Mouse (Mus musculus): ENCODE measurements around the gene Trim8.

DNA sequence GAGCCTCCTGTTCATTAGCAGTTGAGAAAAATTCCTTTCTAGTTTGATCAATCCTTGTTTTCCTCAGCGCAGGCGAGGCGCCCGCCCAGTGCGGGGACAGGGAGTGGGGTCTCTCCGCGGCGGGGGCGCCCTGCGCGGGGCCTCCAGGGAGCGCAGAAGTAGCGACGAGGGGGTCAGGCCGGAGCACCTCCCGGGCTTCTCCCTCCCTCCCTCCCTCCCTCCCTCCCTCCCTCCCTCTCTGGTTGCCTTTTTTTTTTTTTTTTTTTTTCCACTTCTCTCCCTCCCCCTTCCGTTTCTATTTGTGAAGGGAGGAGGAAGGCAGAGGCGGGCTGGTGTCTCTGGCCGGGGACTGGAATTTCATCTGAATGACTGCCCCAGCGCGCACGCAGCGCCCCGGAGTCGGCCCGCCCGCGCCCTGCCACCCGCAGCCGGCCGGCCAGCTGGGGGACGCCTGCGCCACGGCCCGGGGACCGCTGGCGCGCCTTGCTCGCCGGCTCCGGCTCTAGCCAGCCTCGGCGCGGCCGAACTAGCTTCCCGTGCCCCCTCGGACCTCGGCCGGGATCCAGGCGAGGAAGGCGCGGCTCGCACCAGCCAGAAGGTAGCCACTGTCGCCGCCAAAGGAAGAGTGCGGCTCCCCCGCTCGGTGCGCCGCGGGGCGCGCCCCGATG is at the start of gene Trim8:
- TF ChIP-seq E2F4 (IDR thresholded peaks at IDR 0.05; ENCODE audit: insufficient replicate concordance, low read depth, low read length): no peak
- peak; percentile 37; the same call in 1 of the 2 replicates for TF ChIP-seq POLR2A (IDR thresholded peaks at IDR 0.05; ENCODE audit: low read depth, low read length)
- TF ChIP-seq HCFC1 (IDR thresholded peaks at IDR 0.05; ENCODE audit: low read depth, low read length): no peak
- no peak for TF ChIP-seq ELF1 (IDR thresholded peaks at IDR 0.05; ENCODE audit: low read depth, low read length)
- TF ChIP-seq MAFK (IDR thresholded peaks at IDR 0.05; ENCODE audit: insufficient replicate concordance, low read length): no peak
- TF ChIP-seq ZNF384 (IDR thresholded peaks at IDR 0.05; ENCODE audit: low read depth, low read length): peak; percentile 91
- peak; percentile 27 for TF ChIP-seq UBTF (IDR thresholded peaks at IDR 0.05; ENCODE audit: low read depth, low read length)
- no peak for TF ChIP-seq ETS1 (conservative IDR thresholded peaks at IDR 0.05; ENCODE audit: low read depth, low read length)
